Mouse (Mus musculus) heart, embryonic 16.5 days (tissue): ENCODE results near the gene Atp13a2. TPM values are rescaled to one million over a fixed set of nuclear protein-coding genes. Genes with fewer than 3 reads are reported as not detected.

Experiments
- ATAC-seq: fragments of 200-750 bp; cut with Nextera tagmentation; replicated peaks from 2 replicates; pipeline ENCODE4 v1.8.0; 2017; ENCODE audit warnings: moderate number of reproducible peaks; ENCODE audit not compliant: insufficient read depth, low FRiP score; ENCODE audit errors: extremely low read depth
- H3K27ac ChIP-seq: fragments of 300-500 bp; sonication (generic); 2 replicates; pipeline ENCODE4 v1.5.1; 2014; ENCODE audit warnings: mild to moderate bottlenecking, low read length, control low read depth, moderate library complexity
- H3K27me3 ChIP-seq: fragments of 300-500 bp; sonication (generic); 2 replicates; pipeline ENCODE4 v1.6.1; 2014; ENCODE audit warnings: low read length, mixed read lengths; ENCODE audit not compliant: control insufficient read depth, insufficient read depth
- H3K36me3 ChIP-seq: fragments of 300-500 bp; sonication (generic); 2 replicates; pipeline ENCODE4 v1.6.1; 2014; ENCODE audit not compliant: control insufficient read depth, insufficient read depth
- H3K4me1 ChIP-seq: fragments of 300-500 bp; sonication (generic); 2 replicates; pipeline ENCODE4 v1.6.1; 2014; ENCODE audit warnings: low read length, mixed read lengths; ENCODE audit not compliant: control insufficient read depth, insufficient read depth
- H3K4me2 ChIP-seq: fragments of 300-500 bp; sonication (generic); 2 replicates; pipeline ENCODE4 v1.6.1; 2014; ENCODE audit warnings: low read depth, mild to moderate bottlenecking, control low read depth, low read length
- H3K4me3 ChIP-seq: fragments of 300-500 bp; sonication (generic); 2 replicates; pipeline ENCODE4 v1.5.1; 2014; ENCODE audit warnings: mild to moderate bottlenecking, control low read depth, low read length
- H3K9ac ChIP-seq: fragments of 300-500 bp; sonication (generic); 2 replicates; pipeline ENCODE4 v1.6.1; 2014; ENCODE audit warnings: low read length, control low read depth
- H3K9me3 ChIP-seq: fragments of 300-500 bp; sonication (generic); replicated peaks from 2 replicates; pipeline ENCODE4 v1.6.1; 2016; ENCODE audit warnings: low read length; ENCODE audit not compliant: control insufficient read depth
- WGBS: fragments of 180-500 bp; shearing (Covaris S2); extraction: QIAGEN DNeasy Blood & Tissue Kit; methylation state at CpG from one replicate; pipeline ENCODE4 v1.1.7; 2014; 5-methylcytosine and 5-hydroxymethylcytosine counted together
- polyA plus RNA-seq: library from polyadenylated mRNA; unstranded; fragments of >200 nt; fragmentation: Nextera tagmentation; extraction: Ambion mirVana; gene quantifications from 2 replicates; pipeline ENCODE4 v1.2.1, GENCODE M21; 2015

Gene Atp13a2
- polyA plus RNA-seq, 1 experiment from 2014 or later = 28.9 TPM

DNA sequence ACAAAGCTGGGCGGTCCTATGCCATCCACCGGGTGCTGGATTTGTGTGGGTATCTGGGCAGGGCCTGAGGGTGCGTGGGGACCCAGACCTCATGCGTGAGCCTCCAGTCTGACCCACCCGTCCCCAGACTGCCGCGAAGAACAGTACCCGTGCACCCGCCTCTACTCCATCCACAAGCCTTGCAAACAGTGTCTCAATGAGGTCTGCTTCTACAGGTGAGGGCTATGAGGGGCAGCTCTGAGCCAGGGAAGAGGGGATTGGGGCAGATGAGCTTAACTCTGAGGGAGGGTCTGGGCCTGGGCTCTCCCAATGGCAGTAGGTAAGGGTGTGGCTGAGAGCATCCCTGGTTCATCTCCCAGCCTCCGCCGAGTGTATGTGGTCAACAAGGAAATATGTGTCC, 28.2 kb downstream of the Atp13a2 start:
- Histone ChIP-seq H3K27me3 (no peaks in the 10 kb centered on the region), H3K27ac (no peak overlapping the region), H3K36me3 (no peaks in the 10 kb centered on the region), H3K9me3 (no peaks in the 10 kb centered on the region), H3K9ac (no peak overlapping the region), H3K4me1 (peaks cover 42% of the 10 kb centered on the region), H3K4me2 (no peak overlapping the region), H3K4me3 (no peak overlapping the region)
- no peak for ATAC-seq
- whole genome bisulfite sequencing = 95% methylated on average over 11 of the region's 11 CpGs

DNA sequence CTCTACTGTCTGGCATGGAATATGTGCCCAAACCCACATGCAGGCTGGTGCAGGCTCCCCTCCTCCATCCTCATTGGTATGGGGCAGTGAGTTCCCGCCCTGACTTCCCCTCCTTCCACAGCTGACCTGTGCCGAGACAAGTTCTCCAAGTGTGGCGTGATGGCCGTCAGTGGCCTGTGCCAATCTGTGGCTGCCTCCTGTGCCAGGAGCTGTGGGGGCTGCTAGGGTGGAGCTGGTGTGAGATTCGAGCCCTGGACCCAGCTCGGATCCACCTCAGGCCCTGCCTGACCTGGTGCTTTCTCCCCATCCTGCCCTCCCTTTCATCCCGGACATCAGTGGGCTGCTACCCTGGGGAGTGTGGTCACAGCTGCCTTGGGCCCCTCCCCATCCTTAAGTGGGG, 28.7 kb downstream of the Atp13a2 start:
- H3K27me3 ChIP-seq = no peaks in the 10 kb centered on the region
- no peak overlapping the region for H3K9ac ChIP-seq
- H3K4me1 ChIP-seq = peaks cover 42% of the 10 kb centered on the region
- no peak for ATAC-seq
- no peaks in the 10 kb centered on the region for H3K36me3 ChIP-seq
- WGBS = 58% methylated on average over 7 of the region's 7 CpGs
- no peak overlapping the region for H3K27ac ChIP-seq
- no peaks in the 10 kb centered on the region for H3K9me3 ChIP-seq
- H3K4me3 ChIP-seq = no peak overlapping the region
- no peak overlapping the region for H3K4me2 ChIP-seq

GRCm38 (mm10) chr4:141016311-141016710, 29.6 kb downstream of the Atp13a2 start:
- no peaks in the 10 kb centered on the region for H3K9me3 ChIP-seq
- peak overlapping the region; percentile 37; the same call in 1 of the 2 replicates for H3K27ac ChIP-seq
- peaks cover 51% of the 10 kb centered on the region for H3K4me1 ChIP-seq
- no peaks in the 10 kb centered on the region for H3K27me3 ChIP-seq
- H3K4me3 ChIP-seq = no peak overlapping the region
- WGBS = 49% methylated on average over 9 of the region's 9 CpGs
- ATAC-seq = no peak
- H3K9ac ChIP-seq = no peak overlapping the region
- no peaks in the 10 kb centered on the region for H3K36me3 ChIP-seq
- H3K4me2 ChIP-seq = no peak overlapping the region

DNA sequence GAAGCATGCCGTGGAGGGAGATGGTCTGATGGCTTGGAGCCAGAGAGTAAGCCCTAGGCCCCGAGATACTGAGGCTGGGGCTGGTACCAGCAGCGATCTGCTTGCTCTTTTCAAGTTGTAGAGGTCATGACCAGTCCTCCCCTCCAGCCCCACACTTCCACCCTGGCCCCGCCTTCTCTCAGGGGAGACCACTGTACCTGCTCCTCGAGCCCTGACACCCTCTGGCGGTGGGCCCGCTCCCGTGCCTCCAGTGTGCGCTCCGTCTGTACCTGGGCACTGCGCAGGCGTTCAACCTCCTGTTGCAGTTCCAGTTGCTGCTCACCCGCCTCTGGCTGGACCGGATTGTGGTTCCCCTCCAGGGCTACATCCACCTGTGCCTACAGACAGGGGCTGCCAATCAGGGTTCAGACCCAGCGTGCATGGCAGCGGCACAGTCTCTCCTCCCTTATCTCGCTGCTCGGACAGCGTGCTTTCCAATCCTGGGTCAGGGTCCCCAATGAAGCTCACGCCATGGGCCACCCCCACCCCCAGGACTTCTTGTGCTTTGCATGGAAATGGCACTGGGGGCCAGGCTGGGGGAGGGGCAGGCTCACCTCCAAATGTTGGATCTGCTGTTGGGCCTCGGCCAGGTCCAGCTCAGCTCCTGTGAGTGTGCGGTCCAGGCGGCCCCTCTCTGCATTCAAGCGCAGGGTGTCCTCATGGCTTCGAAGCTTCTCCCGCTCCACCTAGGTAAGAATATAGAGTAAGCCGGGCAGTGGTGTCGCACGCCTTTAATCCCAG, 31.2 kb downstream of the Atp13a2 start:
- 79% methylated on average over 29 of the region's 29 CpGs for WGBS
- Histone ChIP-seq H3K27ac (no peak overlapping the region), H3K4me2 (no peak overlapping the region), H3K27me3 (no peaks in the 10 kb centered on the region), H3K36me3 (no peaks in the 10 kb centered on the region), H3K9ac (0 out of 2 replicates have a peak overlapping the region, but pooled peaks have one; percentile 20), H3K4me1 (peaks cover 48% of the 10 kb centered on the region), H3K4me3 (no peak overlapping the region), H3K9me3 (no peaks in the 10 kb centered on the region)
- no peak for ATAC-seq

- Histone ChIP-seq H3K4me1 (peaks cover 52% of the 10 kb centered on the region), H3K9ac (peak overlapping the region; percentile 56), H3K27me3 (no peaks in the 10 kb centered on the region), H3K4me2 (peak overlapping the region; percentile 42; the same call in 1 of the 2 replicates), H3K9me3 (no peaks in the 10 kb centered on the region), H3K36me3 (no peaks in the 10 kb centered on the region), H3K4me3 (no peak overlapping the region), H3K27ac (peak overlapping the region; percentile 94)
- no peak for ATAC-seq
- 71% methylated on average over 17 of the region's 17 CpGs for WGBS
Measured at GRCm38 (mm10) chr4:141020220-141020619, 33.5 kb downstream of the Atp13a2 start.

GRCm38 (mm10) chr4:141020811-141021613, 34.3 kb downstream of the Atp13a2 start:
- peak overlapping the region; percentile 56 for H3K9ac ChIP-seq
- H3K4me1 ChIP-seq = peaks cover 48% of the 10 kb centered on the region
- H3K27me3 ChIP-seq = no peaks in the 10 kb centered on the region
- peak overlapping the region; percentile 94 for H3K27ac ChIP-seq
- no peak overlapping the region for H3K4me3 ChIP-seq
- H3K9me3 ChIP-seq = no peaks in the 10 kb centered on the region
- peak overlapping the region; percentile 42 for H3K4me2 ChIP-seq
- H3K36me3 ChIP-seq = no peaks in the 10 kb centered on the region
- ATAC-seq = peak; percentile 85
- 15% methylated on average over 14 of the region's 14 CpGs for WGBS

DNA sequence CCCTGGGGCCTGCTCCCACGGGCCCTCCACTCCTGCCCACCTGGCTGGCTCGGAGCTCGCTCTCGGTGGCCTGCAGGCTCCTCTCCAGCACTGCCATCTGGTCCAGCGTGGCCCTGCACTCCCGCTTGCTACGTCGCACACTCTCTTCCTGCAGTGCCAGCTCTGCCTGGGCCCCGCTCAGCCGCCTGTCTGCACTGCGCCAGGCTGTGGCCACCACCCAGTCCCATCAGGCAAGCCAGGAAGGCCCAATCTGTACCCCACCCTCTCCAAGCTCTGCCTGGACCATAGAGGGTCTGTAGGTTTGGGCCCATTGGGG, 34.9 kb downstream of the Atp13a2 start:
- Histone ChIP-seq H3K27me3 (no peaks in the 10 kb centered on the region), H3K4me2 (no peak overlapping the region; the same call in 1 of the 2 replicates), H3K36me3 (no peaks in the 10 kb centered on the region), H3K27ac (peak overlapping the region; percentile 94), H3K4me1 (peaks cover 42% of the 10 kb centered on the region), H3K4me3 (no peak overlapping the region), H3K9me3 (no peaks in the 10 kb centered on the region), H3K9ac (peak overlapping the region; percentile 51)
- peak; percentile 12; the same call in 1 of the 2 replicates for ATAC-seq
- WGBS = 56% methylated on average over 11 of the region's 11 CpGs

GRCm38 (mm10) chr4:141024052-141024451, 37.4 kb downstream of the Atp13a2 start:
- H3K9me3 ChIP-seq = no peaks in the 10 kb centered on the region
- no peak overlapping the region for H3K4me2 ChIP-seq
- 48% methylated on average over 9 of the region's 9 CpGs for WGBS
- no peaks in the 10 kb centered on the region for H3K27me3 ChIP-seq
- H3K4me1 ChIP-seq = peaks cover 28% of the 10 kb centered on the region
- ATAC-seq = no peak
- peak overlapping the region; percentile 43; the same call in 1 of the 2 replicates for H3K27ac ChIP-seq
- H3K4me3 ChIP-seq = no peak overlapping the region
- H3K9ac ChIP-seq = no peak overlapping the region
- peaks cover 2% of the 10 kb centered on the region; the same call in 1 of the 2 replicates for H3K36me3 ChIP-seq

DNA sequence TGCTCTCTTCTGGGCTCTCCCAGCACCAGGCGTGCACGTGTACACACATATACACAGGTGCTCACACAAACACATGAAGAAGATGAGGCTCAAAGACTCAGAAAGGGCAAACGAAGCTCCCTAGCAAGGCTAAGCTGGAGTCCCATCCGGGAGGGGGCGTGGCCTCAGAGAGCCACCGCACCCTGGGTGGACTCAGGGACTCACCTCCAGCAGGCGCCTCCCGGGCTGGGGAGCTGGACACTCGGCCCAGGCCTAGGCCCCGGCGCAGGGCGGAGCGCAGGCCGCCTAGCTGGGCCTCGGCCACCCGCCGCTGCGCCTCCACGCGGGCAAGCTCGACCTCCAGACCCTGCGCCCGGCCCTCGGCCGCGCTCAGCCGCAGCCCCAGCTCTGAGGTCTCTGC, 38.3 kb downstream of the Atp13a2 start:
- Histone ChIP-seq H3K9me3 (no peaks in the 10 kb centered on the region), H3K9ac (no peak overlapping the region), H3K4me1 (peaks cover 27% of the 10 kb centered on the region), H3K27me3 (no peaks in the 10 kb centered on the region), H3K36me3 (peaks cover 2% of the 10 kb centered on the region; the same call in 1 of the 2 replicates), H3K4me3 (no peak overlapping the region), H3K4me2 (no peak overlapping the region), H3K27ac (no peak overlapping the region)
- ATAC-seq = no peak
- 78% methylated on average over 27 of the region's 27 CpGs for WGBS
